Mouse (Mus musculus): Measurements from ENCODE around the gene Unc79. TPM values are rescaled to one million over a fixed set of nuclear protein-coding genes. Genes with fewer than 3 reads are reported as not detected.

Unc79 gene
- total RNA-seq, 2 experiments from 2014 or later: 4.5 to 5.6 TPM

- DNase-seq (ENCODE audit: low spot score in 2 of 2): no peak
Measured at GRCm38 (mm10) chr12:103121928-103122327, 173.3 kb downstream of the Unc79 start.

DNA sequence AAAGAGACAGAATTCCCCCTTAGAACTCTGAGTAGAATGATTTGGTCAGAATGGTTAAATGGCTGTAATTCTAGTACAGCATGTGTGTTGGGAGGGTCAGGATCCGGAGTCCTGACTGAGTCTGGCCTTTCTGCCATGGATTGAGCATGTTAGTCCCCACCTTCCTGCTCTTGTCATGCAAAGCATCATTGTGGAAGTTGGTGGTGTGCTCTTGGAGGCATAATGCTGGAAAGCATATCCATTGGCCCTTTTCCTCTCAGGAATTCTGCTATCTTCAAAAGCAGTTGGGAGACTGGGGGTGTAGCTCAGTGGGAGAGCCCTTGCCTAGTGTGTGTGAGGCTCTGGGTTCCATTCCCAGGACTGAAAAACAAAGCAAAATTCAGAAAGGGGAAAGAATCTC lies 175.2 kb downstream of the Unc79 start:
- DNase-seq (ENCODE audit: low spot score in 2 of 2): no peak

DNA sequence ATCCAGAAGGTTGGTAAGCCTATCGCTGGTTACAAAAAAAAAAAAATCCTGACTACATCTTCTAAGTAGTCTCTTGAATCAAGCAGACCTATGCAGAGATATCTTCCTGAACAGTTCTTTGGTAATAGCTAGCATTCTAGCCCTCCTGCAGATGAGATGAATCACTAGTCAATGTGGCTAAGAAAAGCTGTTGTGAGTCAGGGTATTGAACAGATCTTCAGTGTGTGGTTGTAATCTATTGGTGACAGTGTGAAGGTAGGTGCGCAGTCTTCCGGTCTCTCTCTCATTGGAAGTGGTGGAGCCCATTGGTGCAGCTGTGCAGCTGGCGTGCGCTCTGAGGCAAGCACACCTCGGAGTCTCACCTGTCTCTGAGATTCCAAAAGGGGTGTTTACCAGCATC lies 180.3 kb downstream of the Unc79 start:
- no peak for DNase-seq (ENCODE audit: low spot score in 2 of 2)

- DNase-seq (ENCODE audit: low spot score in 2 of 2): no peak
Measured at GRCm38 (mm10) chr12:103129395-103130248, 181.0 kb downstream of the Unc79 start.

DNA sequence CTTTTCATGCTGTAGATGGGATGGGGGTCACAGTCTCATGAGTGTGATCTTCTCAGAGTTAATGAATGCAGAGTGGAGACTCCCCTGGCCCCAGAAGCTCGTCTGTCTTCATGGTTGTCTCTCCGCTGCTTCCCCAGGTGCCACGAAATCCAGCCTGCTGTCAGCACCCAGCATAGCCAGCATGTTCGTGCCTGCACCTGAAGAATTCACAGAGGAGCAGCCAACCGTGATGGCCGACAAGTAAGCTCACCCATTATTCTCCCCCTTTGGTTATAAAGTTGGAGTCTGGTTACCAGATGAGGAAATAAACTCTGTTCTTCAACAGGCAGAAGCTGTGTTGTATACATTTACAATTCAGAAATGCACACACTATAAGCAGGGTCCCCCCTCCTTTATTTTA lies 182.8 kb downstream of the Unc79 start:
- DNase-seq (ENCODE audit: low spot score in 2 of 2): no peak

DNA sequence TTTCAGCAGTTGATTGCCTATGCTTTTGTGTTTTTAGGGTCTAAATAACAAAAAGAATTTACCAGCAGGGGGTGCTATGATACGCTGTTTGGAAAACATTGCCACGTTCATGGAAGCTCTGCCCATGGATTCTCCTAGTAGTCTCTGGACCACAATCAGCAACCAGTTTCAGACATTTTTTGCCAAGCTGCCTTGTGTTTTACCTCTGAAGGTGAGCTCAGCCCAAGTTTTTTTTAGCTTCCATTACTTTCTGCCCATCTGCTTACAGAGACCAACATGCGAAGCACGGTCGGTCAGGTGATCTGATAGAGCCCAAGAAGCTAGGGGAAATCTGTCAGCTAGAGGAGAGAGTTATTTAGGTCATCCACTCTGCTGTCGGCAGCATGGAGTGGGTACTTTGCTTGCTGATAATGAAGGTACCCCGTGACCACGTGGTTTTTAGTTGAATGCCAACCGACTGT lies 193.9 kb downstream of the Unc79 start:
- peak in 1 of 2 experiments; percentile 10 for DNase-seq (ENCODE audit: low spot score in 2 of 2)

- DNase-seq (ENCODE audit: low spot score in 2 of 2): peak; percentile 42 to 45
Measured at GRCm38 (mm10) chr12:103143798-103144565, 195.3 kb downstream of the Unc79 start.

DNA sequence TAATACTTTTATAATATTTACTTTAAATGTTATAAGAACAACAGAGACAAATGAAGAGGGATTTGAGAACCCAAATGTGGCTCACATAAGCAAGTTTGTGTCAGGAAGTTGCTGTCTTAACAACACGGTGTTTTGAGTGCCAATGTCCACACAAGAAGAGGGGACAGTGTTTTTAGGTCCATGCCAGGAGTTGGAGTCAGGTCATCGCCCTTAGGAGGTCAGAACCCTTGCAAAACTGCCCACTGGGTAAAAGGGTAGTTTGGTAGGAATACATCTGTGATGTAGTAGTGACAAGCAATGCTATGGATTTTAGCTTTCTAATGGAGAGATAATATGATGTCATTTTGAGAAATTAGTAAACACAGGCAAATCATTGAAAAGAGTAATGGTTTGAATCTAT lies 201.6 kb downstream of the Unc79 start:
- no peak for DNase-seq (ENCODE audit: low spot score in 2 of 2)

DNA sequence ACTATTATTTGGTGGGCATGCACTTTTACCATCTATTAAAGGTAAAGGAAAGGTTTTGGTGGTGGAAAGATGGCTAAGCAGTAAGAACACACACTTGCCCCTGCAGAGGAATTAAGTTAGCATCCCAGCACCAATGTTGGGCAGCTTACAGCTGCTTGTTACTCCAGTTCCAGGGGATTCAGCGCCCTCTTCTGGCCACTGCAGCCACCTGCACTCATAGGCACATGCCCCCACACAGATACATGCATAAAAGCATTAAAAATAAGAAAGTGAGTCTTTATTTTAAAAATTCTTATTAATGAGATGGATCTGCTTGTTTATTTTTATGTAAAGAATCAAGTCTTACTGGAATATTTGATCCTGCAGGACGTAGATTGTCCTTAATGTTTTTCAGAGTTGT lies 206.3 kb downstream of the Unc79 start:
- no peak for DNase-seq (ENCODE audit: low spot score in 2 of 2)

- no peak for DNase-seq (ENCODE audit: low spot score in 2 of 2)
Measured at GRCm38 (mm10) chr12:103155406-103155805, 206.7 kb downstream of the Unc79 start.

DNA sequence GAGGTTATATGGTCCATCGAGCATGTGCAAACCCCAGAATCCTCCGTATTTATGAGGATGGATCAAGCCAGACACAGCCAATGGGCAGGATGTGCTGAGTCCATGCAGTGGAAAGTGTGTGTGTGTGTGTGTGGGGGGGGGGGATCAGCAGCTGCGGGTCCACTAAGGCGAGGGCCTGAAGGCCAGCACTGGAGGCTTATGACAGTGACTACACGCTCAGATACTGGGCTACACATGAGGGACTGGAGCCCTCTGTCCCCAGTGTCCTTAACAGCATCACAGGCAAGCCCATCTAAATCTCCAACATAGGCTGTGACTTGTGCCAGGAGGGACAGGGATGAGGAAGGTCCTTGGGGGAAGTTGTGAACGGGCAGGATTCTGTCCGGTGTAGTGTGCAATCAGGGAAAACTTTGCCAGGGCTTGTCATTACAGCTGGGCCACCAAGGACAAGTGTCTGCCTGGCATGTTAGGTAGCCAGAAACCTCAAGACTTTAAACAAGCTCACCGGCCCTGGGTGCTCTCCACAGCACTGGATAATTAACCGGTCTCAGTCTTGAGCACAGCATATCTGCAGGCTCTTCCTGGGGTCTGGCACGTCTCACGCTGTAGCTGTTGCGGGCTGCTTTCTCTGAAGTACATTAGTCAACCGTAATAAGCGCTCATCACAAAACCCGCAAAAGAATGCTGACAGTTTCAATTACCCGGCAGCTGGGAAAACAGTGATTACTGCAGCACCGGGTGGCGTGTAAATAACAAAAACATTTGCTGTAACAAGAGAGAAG lies 208.7 kb downstream of the Unc79 start:
- DNase-seq (ENCODE audit: low spot score in 2 of 2): no peak

GRCm38 (mm10) chr12:103159016-103159415 lies 210.4 kb downstream of the Unc79 start:
- no peak for DNase-seq (ENCODE audit: low spot score in 2 of 2)

- DNase-seq (ENCODE audit: low spot score in 2 of 2): no peak
Measured at GRCm38 (mm10) chr12:103160721-103161120, 212.1 kb downstream of the Unc79 start.

DNA sequence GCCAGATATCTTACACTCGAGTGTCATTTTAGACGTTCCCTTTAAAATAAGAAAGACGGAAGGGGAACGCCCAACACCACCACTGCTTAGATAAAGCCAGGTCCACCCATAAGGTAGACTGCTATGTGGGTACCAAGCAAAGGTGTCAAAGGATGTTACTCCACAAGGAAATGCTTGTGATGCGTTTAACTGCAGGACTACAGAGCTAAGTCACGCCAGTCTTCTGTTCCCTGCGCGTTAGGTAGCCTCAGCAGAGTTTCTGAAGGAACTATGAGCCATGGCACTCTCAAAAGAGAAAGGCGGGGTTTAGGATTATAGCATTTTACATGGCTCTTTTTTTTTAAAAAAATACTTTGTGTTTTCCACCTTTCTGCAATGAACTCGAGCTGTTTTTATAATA lies 214.9 kb downstream of the Unc79 start:
- DNase-seq (ENCODE audit: low spot score in 2 of 2): no peak

- no peak for DNase-seq (ENCODE audit: low spot score in 2 of 2)
Measured at GRCm38 (mm10) chr12:103164101-103165030, 215.7 kb downstream of the Unc79 start.

- no peak for DNase-seq (ENCODE audit: low spot score in 2 of 2)
Measured at GRCm38 (mm10) chr12:103168892-103169291, 220.2 kb downstream of the Unc79 start.

DNA sequence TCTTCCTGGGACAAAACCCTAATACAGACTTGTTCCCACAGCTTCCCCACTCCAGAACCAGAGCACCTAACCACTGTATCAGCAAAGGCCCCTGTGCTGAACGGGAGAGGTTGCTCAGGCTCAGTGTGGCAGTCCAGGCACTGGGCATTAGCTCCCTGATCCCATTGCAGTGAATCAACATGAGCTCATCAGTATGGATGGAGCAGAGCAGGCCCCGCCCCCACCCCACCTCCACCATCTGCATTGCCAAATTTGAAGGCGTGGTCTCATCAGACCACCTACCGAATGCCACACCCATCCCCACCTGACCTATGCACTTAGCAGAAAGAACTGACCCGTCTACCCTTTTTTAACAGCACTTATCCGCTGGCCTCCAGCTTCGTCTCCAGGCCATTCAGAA lies 234.4 kb downstream of the Unc79 start:
- no peak for DNase-seq (ENCODE audit: low spot score in 2 of 2)

DNA sequence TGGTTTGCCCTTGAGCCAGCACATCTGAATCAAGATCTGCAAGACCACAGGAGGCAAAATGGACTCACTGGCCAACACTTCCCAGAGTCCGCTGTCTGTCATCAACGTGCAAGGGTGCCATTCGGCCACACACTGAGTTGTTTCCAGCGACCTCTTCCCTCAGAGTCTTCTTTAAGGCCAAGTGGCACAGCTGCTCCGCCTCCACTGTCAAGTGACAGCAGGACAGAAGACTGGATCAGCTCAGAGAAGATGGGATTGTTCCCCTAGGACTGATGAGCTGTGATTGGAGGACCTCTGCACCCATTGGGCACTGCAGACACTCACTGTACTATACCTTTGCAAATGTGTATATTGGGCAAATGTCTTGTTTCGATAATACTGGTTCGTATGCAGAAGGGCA lies 238.4 kb downstream of the Unc79 start:
- no peak for DNase-seq (ENCODE audit: low spot score in 2 of 2)

GRCm38 (mm10) chr12:103188223-103188622 lies 239.6 kb downstream of the Unc79 start:
- DNase-seq (ENCODE audit: low spot score in 2 of 2): no peak

DNA sequence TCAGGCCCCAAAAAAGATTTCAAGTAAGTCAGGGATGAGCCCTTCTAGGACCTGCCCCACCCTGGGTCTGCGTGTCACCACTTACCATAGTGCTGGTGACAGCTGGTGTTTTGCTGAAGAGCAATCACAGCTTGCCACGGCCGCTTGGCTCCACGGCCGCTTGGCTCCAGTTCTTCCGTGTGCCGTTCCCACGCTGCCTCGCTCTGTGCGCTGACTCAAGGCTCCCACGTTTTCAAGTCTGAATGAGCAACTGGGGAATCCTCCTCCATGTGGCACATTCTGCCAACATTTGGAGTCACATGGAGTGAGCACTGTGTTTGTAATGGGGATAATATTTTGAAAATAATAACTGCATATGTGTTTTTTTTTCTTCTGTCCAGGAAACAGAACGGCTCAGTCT lies 241.1 kb downstream of the Unc79 start:
- no peak for DNase-seq (ENCODE audit: low spot score in 2 of 2)
